Mouse (Mus musculus) stomach, postnatal 0 days (tissue): ENCODE measurements around the gene Nr2f1. TPM values are rescaled to one million over a fixed set of nuclear protein-coding genes. Genes with fewer than 3 reads are reported as not detected.
A peak's percentile ranks its signal among the peaks of the same experiment; 100 is the strongest.

Source experiments
- ATAC-seq: fragments of 200-750 bp; cut with Nextera tagmentation; 2 replicates; pipeline ENCODE4 v1.8.0; 2017; ENCODE audit not compliant: low FRiP score, low TSS enrichment
- DNase-seq: peaks from one replicate; pipeline ENCODE4 v3.0.0-alpha.2; 2016; ENCODE audit warnings: low spot score
- H3K27ac ChIP-seq: fragments of 300-500 bp; sonication (generic); replicated peaks from 2 replicates; pipeline ENCODE4 v1.5.1; 2014; ENCODE audit warnings: mild to moderate bottlenecking, control low read depth
- H3K27me3 ChIP-seq: fragments of 300-500 bp; sonication (generic); 2 replicates; pipeline ENCODE4 v1.6.1; 2014; ENCODE audit warnings: low read length; ENCODE audit not compliant: control insufficient read depth, insufficient read depth
- H3K36me3 ChIP-seq: fragments of 300-500 bp; sonication (generic); 2 replicates; pipeline ENCODE4 v1.6.1; 2014; ENCODE audit warnings: low read length, mixed read lengths; ENCODE audit not compliant: control insufficient read depth, insufficient read depth
- H3K4me1 ChIP-seq: fragments of 300-500 bp; sonication (generic); replicated peaks from 2 replicates; pipeline ENCODE4 v1.6.1; 2014; ENCODE audit warnings: antibody characterized with exemption; ENCODE audit not compliant: control insufficient read depth, insufficient read depth
- H3K4me2 ChIP-seq: fragments of 300-500 bp; sonication (generic); replicated peaks from 2 replicates; pipeline ENCODE4 v1.6.1; 2014; ENCODE audit warnings: low read depth, mild to moderate bottlenecking, control low read depth, moderate library complexity
- H3K4me3 ChIP-seq: fragments of 300-500 bp; sonication (generic); 2 replicates; pipeline ENCODE4 v1.5.1; 2014; ENCODE audit warnings: low read depth, low read length, control low read depth
- H3K9ac ChIP-seq: fragments of 300-500 bp; sonication (generic); 2 replicates; pipeline ENCODE4 v1.6.1; 2014; ENCODE audit warnings: mild to moderate bottlenecking, low read length, control low read depth, mixed read lengths
- H3K9me3 ChIP-seq: fragments of 300-500 bp; sonication (generic); 2 replicates; pipeline ENCODE4 v1.6.1; 2016; ENCODE audit warnings: low read length; ENCODE audit not compliant: control insufficient read depth
- CTCF ChIP-seq: IDR thresholded peaks from 2 replicates; pipeline ENCODE4 v1.5.1; 2016; ENCODE audit warnings: antibody characterized with exemption, low read depth, mild to moderate bottlenecking, moderate library complexity
- EP300 ChIP-seq: optimal IDR thresholded peaks from 2 replicates; pipeline ENCODE3; 2016; ENCODE audit warnings: antibody characterized with exemption
- WGBS: fragments of 180-500 bp; shearing (Covaris S2); extraction: QIAGEN DNeasy Blood & Tissue Kit; methylation state at CpG from one replicate; pipeline ENCODE4 v1.1.7; 2014; 5-methylcytosine and 5-hydroxymethylcytosine counted together
- polyA plus RNA-seq: library from polyadenylated mRNA; unstranded; fragments of >200 nt; fragmentation: Nextera tagmentation; extraction: Ambion mirVana; gene quantifications from 2 replicates; pipeline ENCODE4 v1.2.1, GENCODE M21; 2015

The Nr2f1 gene
- polyA plus RNA-seq, 1 experiment from 2014 or later, result 5.8 TPM

DNA sequence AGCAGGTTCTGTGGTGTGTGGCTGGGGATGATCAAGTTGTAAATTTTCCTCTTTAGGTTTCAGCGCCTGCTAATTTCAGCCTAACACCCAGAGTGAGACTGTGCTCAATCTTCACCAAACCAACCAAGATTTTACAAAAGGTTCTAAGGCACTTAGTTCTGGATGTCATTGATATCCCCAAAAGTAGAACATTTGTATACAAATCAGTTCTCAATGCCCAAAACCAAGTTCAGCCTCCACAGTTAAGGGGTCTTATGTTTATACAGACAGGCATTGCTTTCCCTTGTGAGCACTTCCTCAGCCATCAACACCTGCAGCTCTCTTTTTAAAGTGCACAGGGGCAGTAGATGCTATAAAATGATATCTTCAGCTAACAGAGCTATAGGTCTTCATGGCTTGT is 24.7 kb downstream of the Nr2f1 start:
- DNase-seq, result no peak
- H3K36me3 ChIP-seq, result no peaks in the 10 kb centered on the region
- no peaks in the 10 kb centered on the region; the same call in none of the 2 replicates for H3K27me3 ChIP-seq
- no peak overlapping the region for H3K4me3 ChIP-seq
- TF ChIP-seq CTCF (no peak), EP300 (no peak)
- no peak overlapping the region for H3K9ac ChIP-seq
- ATAC-seq, result no peak
- no peak overlapping the region for H3K27ac ChIP-seq
- 44% methylated on average over 1 of the region's 1 CpGs for WGBS
- no peaks in the 10 kb centered on the region for H3K4me1 ChIP-seq
- no peak overlapping the region for H3K4me2 ChIP-seq
- H3K9me3 ChIP-seq, result no peaks in the 10 kb centered on the region

DNA sequence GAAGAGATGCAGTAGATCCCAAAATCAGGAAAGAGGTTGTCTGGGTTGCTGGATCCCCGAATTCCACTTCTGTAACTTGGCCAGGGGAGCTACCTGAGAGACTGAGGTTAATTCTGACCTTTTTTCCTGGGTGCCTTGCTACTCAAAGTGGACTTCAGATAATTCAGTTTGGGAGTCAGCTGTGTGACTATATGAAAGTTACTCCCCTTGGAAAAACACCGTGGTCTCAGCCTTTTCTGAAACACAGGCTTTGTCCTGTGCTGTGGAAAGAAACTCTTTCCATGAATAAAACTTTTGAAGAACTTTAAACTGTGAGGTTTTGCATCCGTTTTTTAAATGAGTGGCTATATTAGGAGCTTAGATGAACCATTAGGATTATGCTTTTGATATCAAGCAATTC is 25.4 kb downstream of the Nr2f1 start:
- Histone ChIP-seq H3K9ac (no peak overlapping the region), H3K4me3 (no peak overlapping the region), H3K4me1 (no peaks in the 10 kb centered on the region), H3K36me3 (no peaks in the 10 kb centered on the region), H3K4me2 (no peak overlapping the region), H3K27me3 (no peaks in the 10 kb centered on the region; the same call in none of the 2 replicates), H3K9me3 (no peaks in the 10 kb centered on the region), H3K27ac (no peak overlapping the region)
- DNase-seq (no peak), ATAC-seq (no peak)
- 40% methylated on average over 3 of the region's 3 CpGs for WGBS
- no peak for TF ChIP-seq EP300
- no peak for TF ChIP-seq CTCF

DNA sequence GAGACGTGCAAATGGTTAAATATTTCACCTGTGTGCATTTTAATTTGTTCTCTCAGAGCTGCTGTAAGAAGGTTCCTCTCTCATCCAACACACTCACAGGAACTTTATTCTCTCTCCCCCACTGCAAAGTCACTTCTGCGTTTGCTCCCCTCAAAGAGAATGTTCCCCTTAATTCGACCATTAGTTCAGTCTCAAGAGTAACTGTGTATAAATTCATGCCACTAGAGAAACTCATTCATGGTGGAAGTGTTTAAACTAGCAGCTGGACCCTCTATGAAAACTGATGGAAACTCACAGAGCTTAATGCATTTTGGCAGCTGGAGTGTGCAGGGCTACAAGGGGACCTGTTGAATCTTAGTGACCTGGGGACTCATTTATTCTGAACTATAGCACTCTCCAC is 26.7 kb downstream of the Nr2f1 start:
- H3K4me2 ChIP-seq, result no peak overlapping the region
- no peak overlapping the region for H3K4me3 ChIP-seq
- TF ChIP-seq EP300 (no peak), CTCF (no peak)
- 23% methylated on average over 3 of the region's 3 CpGs for WGBS
- DNase-seq, result no peak
- H3K4me1 ChIP-seq, result no peaks in the 10 kb centered on the region
- no peaks in the 10 kb centered on the region for H3K36me3 ChIP-seq
- no peak overlapping the region for H3K27ac ChIP-seq
- no peak overlapping the region for H3K9ac ChIP-seq
- ATAC-seq, result no peak
- H3K9me3 ChIP-seq, result no peaks in the 10 kb centered on the region
- no peaks in the 10 kb centered on the region; the same call in none of the 2 replicates for H3K27me3 ChIP-seq

DNA sequence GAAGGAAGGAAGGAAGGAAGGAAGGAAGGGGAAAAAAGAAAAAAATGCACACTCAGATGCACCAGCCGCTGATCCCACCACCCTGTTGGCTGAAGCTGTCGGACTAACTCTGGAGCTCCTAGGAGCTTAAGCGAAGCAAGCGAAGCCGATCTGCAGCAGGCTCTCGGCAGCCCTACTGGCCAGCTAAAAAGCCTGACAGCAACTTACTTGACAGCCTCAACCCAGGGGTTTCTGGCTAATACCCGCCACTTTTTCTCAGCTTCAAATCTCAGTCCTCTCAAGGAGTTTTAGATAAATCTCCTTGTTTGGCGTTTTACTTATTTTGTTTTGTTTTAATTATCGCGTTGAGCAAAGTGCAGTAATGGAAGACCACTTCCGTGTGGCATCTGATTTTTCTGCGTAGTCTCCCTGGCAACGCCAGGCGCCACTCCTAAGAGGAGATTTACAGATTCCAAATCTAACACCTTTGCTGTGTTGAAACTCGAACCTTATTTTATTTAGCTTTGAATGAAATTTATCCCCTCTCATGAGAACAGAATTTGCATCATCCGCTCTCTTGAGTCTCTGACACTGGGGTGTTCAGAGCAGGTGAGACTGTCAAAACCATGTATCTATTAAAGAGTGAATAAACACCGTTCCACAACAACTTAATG is 27.4 kb downstream of the Nr2f1 start:
- no peak overlapping the region for H3K4me3 ChIP-seq

DNA sequence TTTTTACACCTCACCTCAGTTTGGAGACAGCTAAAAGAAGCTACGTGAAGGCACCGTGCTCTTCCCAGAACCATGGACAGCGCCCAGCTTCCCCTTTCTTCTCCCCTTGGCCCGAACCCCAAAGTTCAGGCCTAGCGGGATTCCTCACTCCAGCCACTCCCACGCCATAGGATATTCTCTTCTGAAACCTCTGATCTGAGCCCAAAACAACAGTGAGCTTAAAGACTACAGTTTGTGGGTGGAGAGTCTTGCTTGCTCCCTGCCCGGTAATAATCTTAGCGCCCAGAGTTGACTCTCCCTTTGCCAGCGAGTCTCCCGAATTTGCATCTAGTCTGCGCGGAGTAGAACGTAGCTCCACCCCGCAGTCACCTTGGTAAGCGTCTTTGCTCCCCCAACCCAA is 28.2 kb downstream of the Nr2f1 start:
- Histone ChIP-seq H3K36me3 (no peaks in the 10 kb centered on the region), H3K9ac (no peak overlapping the region), H3K4me2 (no peak overlapping the region), H3K27ac (no peak overlapping the region), H3K9me3 (no peaks in the 10 kb centered on the region), H3K27me3 (no peaks in the 10 kb centered on the region; the same call in none of the 2 replicates), H3K4me1 (no peaks in the 10 kb centered on the region), H3K4me3 (no peak overlapping the region)
- TF ChIP-seq EP300 (no peak), CTCF (no peak)
- no peak for ATAC-seq
- WGBS, result 5% methylated on average over 15 of the region's 15 CpGs
- DNase-seq, result peak; percentile 46

More for the DNA sequence above, 27.4 kb downstream of the Nr2f1 start:
- 13% methylated on average over 17 of the region's 17 CpGs for WGBS
- Histone ChIP-seq H3K9ac (no peak overlapping the region), H3K4me2 (no peak overlapping the region), H3K4me1 (no peaks in the 10 kb centered on the region), H3K27ac (no peak overlapping the region), H3K36me3 (no peaks in the 10 kb centered on the region), H3K9me3 (no peaks in the 10 kb centered on the region), H3K27me3 (no peaks in the 10 kb centered on the region; the same call in none of the 2 replicates)
- DNase-seq, result no peak
- no peak for ATAC-seq
- TF ChIP-seq EP300 (no peak), CTCF (no peak)

DNA sequence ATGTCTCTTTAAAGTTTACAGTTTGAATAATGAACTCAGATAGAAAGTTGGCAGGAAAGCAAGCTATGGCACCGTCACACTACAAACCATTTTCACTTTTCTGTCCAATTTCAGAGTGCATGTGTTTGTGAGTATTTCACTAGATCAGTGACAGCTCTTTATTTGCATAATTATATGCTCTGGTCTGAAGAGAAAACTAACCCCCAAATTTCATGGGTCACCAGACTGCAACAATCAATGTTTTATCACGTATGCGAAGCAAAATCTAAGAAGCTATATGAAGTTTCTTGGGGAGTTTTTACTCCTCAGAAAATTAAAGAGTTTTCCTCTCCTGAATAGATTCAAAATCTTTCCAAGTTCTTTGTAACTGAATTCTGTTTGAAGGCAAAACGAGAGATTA is 31.4 kb downstream of the Nr2f1 start:
- Histone ChIP-seq H3K9ac (no peak overlapping the region), H3K9me3 (no peaks in the 10 kb centered on the region), H3K27me3 (no peaks in the 10 kb centered on the region; the same call in none of the 2 replicates), H3K36me3 (no peaks in the 10 kb centered on the region), H3K4me2 (no peak overlapping the region), H3K27ac (no peak overlapping the region), H3K4me3 (no peak overlapping the region), H3K4me1 (no peaks in the 10 kb centered on the region)
- whole genome bisulfite sequencing, result 64% methylated on average over 4 of the region's 4 CpGs
- TF ChIP-seq CTCF (no peak), EP300 (no peak)
- DNase-seq (no peak), ATAC-seq (no peak)
